Mouse (Mus musculus) megakaryocyte, embryonic 14.5 days (primary cell): ENCODE measurements around the gene Frs3.

Experiments used
- FLI1 ChIP-seq: IDR thresholded peaks from 2 replicates; pipeline ENCODE4 v1.6.1; 2012; ENCODE audit warnings: low read length, inconsistent platforms, mixed read lengths
- GATA1 ChIP-seq: IDR thresholded peaks from 3 replicates; pipeline ENCODE4 v1.6.1; 2012; ENCODE audit warnings: mixed read lengths, low read length, inconsistent platforms, borderline replicate concordance

DNA sequence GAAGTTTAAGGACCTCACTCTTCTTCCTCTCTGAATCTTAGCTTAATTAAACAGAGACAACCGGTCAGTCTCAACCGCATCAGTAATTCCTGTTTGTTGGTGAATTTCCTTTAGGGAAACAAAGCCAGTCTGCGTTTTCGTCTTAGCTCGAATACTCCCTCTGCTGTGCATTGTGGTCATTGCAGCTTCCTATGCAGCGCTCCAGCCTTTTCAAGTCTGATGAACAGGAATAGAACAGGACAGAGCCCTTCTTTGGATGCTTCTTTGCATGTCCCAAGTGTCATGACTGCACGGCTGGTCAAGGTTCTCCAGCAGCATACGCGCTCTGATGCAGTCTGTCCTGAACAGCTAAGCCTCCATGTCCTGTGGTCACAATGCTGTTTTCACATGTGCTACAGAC is 12.2 kb upstream of the Frs3 start:
- TF ChIP-seq GATA1 (no peak), FLI1 (no peak)
